Mouse (Mus musculus): ENCODE measurements around the gene Rabep1. TPM values are rescaled to one million over a fixed set of nuclear protein-coding genes. Genes with fewer than 3 reads are reported as not detected.

Rabep1 gene
- total and polyA plus RNA-seq, 2 experiments from 2014 or later = 12.2 to 29.8 TPM

- Histone ChIP-seq H3K4me3 (ENCODE audit: low read depth, low read length) (no peak overlapping the region), H3K9ac (replicated peaks; ENCODE audit: low read depth, low read length) (no peak overlapping the region), H3K36me3 (replicated peaks; ENCODE audit: control insufficient read depth, insufficient read depth, low read length) (no peaks in the 10 kb centered on the region), H3K27me3 (ENCODE audit: control insufficient read depth, insufficient read depth, low read length) (no peaks in the 10 kb centered on the region), H3K4me2 (ENCODE audit: low read depth, low read length) (no peak overlapping the region), H3K9me3 (replicated peaks; ENCODE audit: control insufficient read depth, low read length) (no peaks in the 10 kb centered on the region), H3K4me1 (ENCODE audit: control insufficient read depth, insufficient read depth) (no peaks in the 10 kb centered on the region), H3K27ac (ENCODE audit: low read depth) (no peak overlapping the region)
- 58% methylated on average over 13 of the region's 13 CpGs for WGBS
- no peak for TF ChIP-seq CTCF (IDR thresholded peaks at IDR 0.05; ENCODE audit: low read depth)
- TF ChIP-seq EP300 (IDR thresholded peaks at IDR 0.05; ENCODE audit: low read depth) = no peak
- no peak for DNase-seq (ENCODE audit: low spot score)
- no peak for ATAC-seq (ENCODE audit: insufficient read depth, low read depth)
Observed at GRCm38 (mm10) chr11:70811471-70812240, 32.9 kb upstream of the Rabep1 start.

DNA sequence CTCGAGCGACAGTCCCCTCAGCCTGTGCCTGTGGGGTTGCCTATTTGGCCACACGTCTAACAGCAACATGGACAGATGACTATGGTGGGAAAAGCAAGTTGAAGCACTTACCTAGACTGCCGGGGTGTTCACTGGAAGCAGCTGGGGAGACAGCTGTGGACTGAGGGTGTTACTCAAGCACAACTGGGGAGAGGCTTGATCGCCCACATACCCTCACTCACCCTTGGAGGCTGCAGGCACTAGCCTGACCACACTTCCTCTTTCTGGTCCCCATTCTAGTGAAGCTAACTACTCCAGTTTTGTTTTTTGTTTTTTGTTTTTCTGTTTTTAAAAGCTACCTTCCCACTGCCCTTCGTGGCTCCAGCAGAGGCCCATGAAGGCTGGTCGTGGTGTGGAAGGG, 32.2 kb upstream of the Rabep1 start, which contains the start of gene Scimp:
TSS of gene Scimp (minus strand) at position 222 of the 400 bp plus-strand sequence.
- no peak within 1 kb of the TSS for H3K4me2 ChIP-seq (ENCODE audit: low read depth, low read length)
- no peaks in the 10 kb centered on the region for H3K36me3 ChIP-seq (replicated peaks; ENCODE audit: control insufficient read depth, insufficient read depth, low read length)
- TF ChIP-seq CTCF (IDR thresholded peaks at IDR 0.05; ENCODE audit: low read depth) (no peak), EP300 (IDR thresholded peaks at IDR 0.05; ENCODE audit: low read depth) (no peak)
- no peaks in the 10 kb centered on the region for H3K9me3 ChIP-seq (replicated peaks; ENCODE audit: control insufficient read depth, low read length)
- no peak within 1 kb of the TSS for H3K4me3 ChIP-seq (ENCODE audit: low read depth, low read length)
- H3K4me1 ChIP-seq (ENCODE audit: control insufficient read depth, insufficient read depth) = no peaks in the 10 kb centered on the region
- H3K27me3 ChIP-seq (ENCODE audit: control insufficient read depth, insufficient read depth, low read length) = no peaks in the 10 kb centered on the region
- ATAC-seq (ENCODE audit: insufficient read depth, low read depth) (no peak), DNase-seq (ENCODE audit: low spot score) (no peak)
- H3K27ac ChIP-seq (ENCODE audit: low read depth) = no peak within 1 kb of the TSS
- no peak within 1 kb of the TSS for H3K9ac ChIP-seq (replicated peaks; ENCODE audit: low read depth, low read length)
- WGBS = 68% methylated on average over 7 of the region's 7 CpGs

DNA sequence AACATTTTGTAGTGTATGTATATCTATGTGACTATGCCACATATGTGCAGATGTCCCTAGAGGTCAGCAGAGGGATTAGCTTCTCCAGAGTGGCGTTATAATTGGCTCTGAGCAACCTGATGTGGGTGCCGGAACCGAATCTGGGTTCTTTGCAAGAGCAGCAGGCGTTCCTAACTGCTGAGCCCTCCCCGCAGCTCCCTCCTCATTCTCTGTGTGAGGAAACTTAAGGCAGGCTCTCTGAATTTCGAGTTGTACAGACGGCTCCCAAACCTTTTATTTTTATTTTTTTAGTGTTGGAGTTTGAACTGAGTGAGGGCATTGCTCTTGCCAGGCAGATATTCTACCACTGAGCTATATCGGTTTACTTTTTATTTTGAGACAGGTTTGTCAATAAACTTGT, 29.5 kb upstream of the Rabep1 start:
- no peak for DNase-seq (ENCODE audit: low spot score)
- Histone ChIP-seq H3K9me3 (replicated peaks; ENCODE audit: control insufficient read depth, low read length) (no peaks in the 10 kb centered on the region), H3K4me3 (ENCODE audit: low read depth, low read length) (no peak overlapping the region), H3K27ac (ENCODE audit: low read depth) (no peak overlapping the region), H3K27me3 (ENCODE audit: control insufficient read depth, insufficient read depth, low read length) (no peaks in the 10 kb centered on the region), H3K4me1 (ENCODE audit: control insufficient read depth, insufficient read depth) (no peaks in the 10 kb centered on the region), H3K9ac (replicated peaks; ENCODE audit: low read depth, low read length) (no peak overlapping the region), H3K4me2 (ENCODE audit: low read depth, low read length) (no peak overlapping the region), H3K36me3 (replicated peaks; ENCODE audit: control insufficient read depth, insufficient read depth, low read length) (no peaks in the 10 kb centered on the region)
- ATAC-seq (ENCODE audit: insufficient read depth, low read depth) = no peak
- 82% methylated on average over 8 of the region's 8 CpGs for WGBS
- TF ChIP-seq CTCF (IDR thresholded peaks at IDR 0.05; ENCODE audit: low read depth) = no peak
- no peak for TF ChIP-seq EP300 (IDR thresholded peaks at IDR 0.05; ENCODE audit: low read depth)

DNA sequence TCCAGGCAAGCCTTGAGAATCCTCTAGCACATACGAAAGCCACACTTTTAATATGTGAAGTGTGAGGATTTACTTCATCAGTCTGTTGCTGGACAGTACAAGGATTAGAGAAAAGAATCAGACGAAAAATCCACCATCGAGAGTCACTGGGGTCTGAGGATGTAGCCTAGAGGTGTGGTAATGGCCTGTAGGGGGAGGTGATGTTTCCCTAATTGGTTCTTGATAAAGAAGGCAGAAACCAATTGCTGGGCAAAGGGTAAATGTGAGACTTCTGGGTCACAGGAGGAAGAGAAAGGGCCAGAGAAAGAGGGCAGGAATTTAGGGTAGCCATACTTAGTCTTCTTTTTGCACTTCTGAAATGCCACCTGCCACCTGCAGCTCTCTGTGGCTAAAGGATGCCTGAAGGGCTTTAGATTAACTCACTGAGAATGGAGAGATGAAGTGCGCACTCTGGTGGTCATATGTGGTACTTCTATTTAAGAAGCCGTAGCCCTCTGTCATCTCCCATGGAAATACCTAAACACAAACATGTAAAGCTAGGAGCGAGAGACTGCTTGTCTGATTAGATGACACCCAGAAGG, 29.0 kb upstream of the Rabep1 start:
- no peak overlapping the region for H3K9ac ChIP-seq (replicated peaks; ENCODE audit: low read depth, low read length)
- no peak overlapping the region for H3K4me3 ChIP-seq (ENCODE audit: low read depth, low read length)
- WGBS = 24% methylated on average over 6 of the region's 6 CpGs

GRCm38 (mm10) chr11:70816770-70817169, 27.8 kb upstream of the Rabep1 start:
- Histone ChIP-seq H3K4me2 (ENCODE audit: low read depth, low read length) (no peak overlapping the region), H3K27ac (ENCODE audit: low read depth) (no peak overlapping the region), H3K27me3 (ENCODE audit: control insufficient read depth, insufficient read depth, low read length) (no peaks in the 10 kb centered on the region), H3K36me3 (replicated peaks; ENCODE audit: control insufficient read depth, insufficient read depth, low read length) (no peaks in the 10 kb centered on the region), H3K9me3 (replicated peaks; ENCODE audit: control insufficient read depth, low read length) (no peaks in the 10 kb centered on the region), H3K4me3 (ENCODE audit: low read depth, low read length) (no peak overlapping the region), H3K4me1 (ENCODE audit: control insufficient read depth, insufficient read depth) (no peaks in the 10 kb centered on the region), H3K9ac (replicated peaks; ENCODE audit: low read depth, low read length) (no peak overlapping the region)
- TF ChIP-seq CTCF (IDR thresholded peaks at IDR 0.05; ENCODE audit: low read depth) (no peak), EP300 (IDR thresholded peaks at IDR 0.05; ENCODE audit: low read depth) (no peak)
- ATAC-seq (ENCODE audit: insufficient read depth, low read depth) (no peak), DNase-seq (ENCODE audit: low spot score) (no peak)
- WGBS = 53% methylated on average over 4 of the region's 4 CpGs

More for the DNA sequence above, 29.0 kb upstream of the Rabep1 start:
- DNase-seq (ENCODE audit: low spot score) = peak; percentile 56
- Histone ChIP-seq H3K9me3 (replicated peaks; ENCODE audit: control insufficient read depth, low read length) (no peaks in the 10 kb centered on the region), H3K27ac (ENCODE audit: low read depth) (no peak overlapping the region), H3K4me2 (ENCODE audit: low read depth, low read length) (no peak overlapping the region), H3K4me1 (ENCODE audit: control insufficient read depth, insufficient read depth) (no peaks in the 10 kb centered on the region), H3K36me3 (replicated peaks; ENCODE audit: control insufficient read depth, insufficient read depth, low read length) (no peaks in the 10 kb centered on the region), H3K27me3 (ENCODE audit: control insufficient read depth, insufficient read depth, low read length) (no peaks in the 10 kb centered on the region)
- peak; percentile 44; the same call in 1 of the 2 replicates for ATAC-seq (ENCODE audit: insufficient read depth, low read depth)
- TF ChIP-seq CTCF (IDR thresholded peaks at IDR 0.05; ENCODE audit: low read depth) (peak; percentile 76), EP300 (IDR thresholded peaks at IDR 0.05; ENCODE audit: low read depth) (no peak)
